In genomic region chr4:87274276-87274675, GRCm38 (mm10) we compare ENCODE assay signal across 21 mouse cellular contexts. TPM values are rescaled to one million over a fixed set of nuclear protein-coding genes. Genes with fewer than 3 reads are reported as not detected.
"Had no signal": no experiment of that assay in that cellular context is flagged by ENCODE, and none has a peak within 500 bp of the region (broad histone marks: within the 10 kb centered on the region; RNA-seq: fewer than 3 reads in every experiment).

No protein-coding gene starts in this region.

- H3K27me3 ChIP-seq: limb, embryonic 12.5 days; limb, embryonic 15.5 days; midbrain, embryonic 12.5 days; midbrain, embryonic 15.5 days; stomach, embryonic 15.5 days had no signal

- H3K27ac ChIP-seq: kidney, postnatal 0 days; limb, embryonic 12.5 days; limb, embryonic 15.5 days; liver, embryonic 14.5 days; macrophage; midbrain, embryonic 12.5 days; midbrain, embryonic 15.5 days; stomach, embryonic 15.5 days had no signal

- ATAC-seq: intestine, postnatal 0 days; liver, postnatal 0 days; lung, postnatal 0 days; midbrain, embryonic 15.5 days had no signal

- H3K9ac ChIP-seq: limb, embryonic 12.5 days; limb, embryonic 15.5 days; liver, embryonic 14.5 days; liver, postnatal 0 days; lung, embryonic 14.5 days; midbrain, embryonic 12.5 days; midbrain, embryonic 15.5 days; stomach, embryonic 15.5 days had no signal

- H3K4me2 ChIP-seq: limb, embryonic 12.5 days; limb, embryonic 15.5 days; liver, embryonic 11.5 days; lung, embryonic 14.5 days; midbrain, embryonic 12.5 days; midbrain, embryonic 15.5 days; stomach, embryonic 15.5 days had no signal

- H3K4me1 ChIP-seq: limb, embryonic 12.5 days; limb, embryonic 15.5 days; midbrain, embryonic 12.5 days; midbrain, embryonic 15.5 days; stomach, embryonic 15.5 days had no signal

- DNase-seq: kidney, adult 2 months; kidney, postnatal 25 days; liver, postnatal 0 days; lung, embryonic 14.5 days; right cerebral cortex, postnatal 25 days; spleen, adult 18-20 months; thymus, postnatal 25 days had no signal

- H3K9me3 ChIP-seq: limb, embryonic 15.5 days; midbrain, embryonic 12.5 days; midbrain, embryonic 15.5 days; stomach, embryonic 15.5 days had no signal

- H3K4me3 ChIP-seq: limb, embryonic 12.5 days; limb, embryonic 15.5 days; midbrain, embryonic 12.5 days; midbrain, embryonic 15.5 days; stomach, embryonic 15.5 days had no signal

- H3K36me3 ChIP-seq: limb, embryonic 12.5 days; limb, embryonic 15.5 days; midbrain, embryonic 12.5 days; midbrain, embryonic 15.5 days; stomach, embryonic 15.5 days had no signal

RNA-seq across cellular contexts. Expression of gene Slc24a2, which starts 44.0 kb away (rescaled TPM):
- total RNA-seq: megakaryocyte, adult 5-6 weeks had no signal
- polyA plus RNA-seq: intestine, postnatal 0 days; kidney, embryonic 14.5 days; kidney, postnatal 0 days; liver, postnatal 0 days; macrophage; thymus, postnatal 0 days had no signal
